Mouse (Mus musculus): ENCODE measurements around the gene Wrnip1. TPM values are rescaled to one million over a fixed set of nuclear protein-coding genes. Genes with fewer than 3 reads are reported as not detected.

Gene Wrnip1
- polyA plus RNA-seq, 1 experiment from 2014 or later = 15.7 TPM

DNA sequence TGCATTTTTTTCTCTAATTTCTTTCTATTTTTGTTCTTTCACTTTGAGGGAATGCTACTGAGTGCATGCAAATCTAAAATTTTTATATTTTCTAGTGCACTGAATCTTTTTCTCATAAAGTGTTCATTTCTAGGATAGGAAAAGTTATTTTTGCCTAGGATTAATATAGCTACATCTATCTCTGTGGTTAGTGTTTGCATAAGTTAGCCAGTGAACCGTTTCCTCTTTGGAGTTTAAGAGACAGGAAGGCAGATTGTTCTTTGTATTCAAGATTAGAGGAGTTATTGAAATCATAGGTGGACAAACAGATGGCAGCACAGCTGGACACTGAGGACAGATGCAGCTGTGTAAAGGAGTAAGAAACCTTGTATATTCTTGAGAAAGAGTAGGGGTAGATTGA is 37.5 kb downstream of the Wrnip1 start:
- 34% methylated on average over 1 of the region's 1 CpGs for WGBS
- H3K4me2 ChIP-seq (ENCODE audit: low read depth, low read length) = no peak overlapping the region
- H3K4me1 ChIP-seq (ENCODE audit: control insufficient read depth, insufficient read depth, low read length) = no peaks in the 10 kb centered on the region
- H3K27ac ChIP-seq (ENCODE audit: low read length) = no peak overlapping the region
- no peak overlapping the region for H3K4me3 ChIP-seq (ENCODE audit: low read length)
- H3K27me3 ChIP-seq (replicated peaks; ENCODE audit: control insufficient read depth, insufficient read depth, low read length) = no peaks in the 10 kb centered on the region
- no peaks in the 10 kb centered on the region for H3K9me3 ChIP-seq (ENCODE audit: control insufficient read depth, low read length)
- no peaks in the 10 kb centered on the region for H3K36me3 ChIP-seq (ENCODE audit: control insufficient read depth, insufficient read depth, low read length)
- no peak overlapping the region for H3K9ac ChIP-seq (ENCODE audit: low read depth, low read length)
- no peak for ATAC-seq

DNA sequence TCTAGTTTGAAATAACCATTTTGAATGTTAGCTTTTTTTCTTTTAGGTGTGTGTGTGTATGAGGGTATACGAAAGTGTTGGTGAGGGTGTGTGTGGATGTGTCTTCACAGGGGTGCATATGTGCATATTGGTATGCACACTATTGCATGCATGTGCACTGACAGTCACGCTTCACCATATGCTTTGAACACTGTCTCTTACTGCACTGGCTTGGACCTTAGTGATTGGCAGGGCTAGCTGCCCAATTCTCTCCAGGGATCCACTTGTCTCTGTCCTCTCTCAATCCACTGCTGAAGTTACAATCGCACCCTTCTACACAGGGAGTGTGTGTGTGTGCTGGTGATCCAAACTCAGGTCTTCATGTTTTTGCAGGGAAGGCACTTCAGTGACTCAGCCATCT is 39.5 kb downstream of the Wrnip1 start:
- H3K4me1 ChIP-seq (ENCODE audit: control insufficient read depth, insufficient read depth, low read length) = no peaks in the 10 kb centered on the region
- 88% methylated on average over 3 of the region's 3 CpGs for WGBS
- H3K4me3 ChIP-seq (ENCODE audit: low read length) = no peak overlapping the region
- no peaks in the 10 kb centered on the region for H3K36me3 ChIP-seq (ENCODE audit: control insufficient read depth, insufficient read depth, low read length)
- H3K4me2 ChIP-seq (ENCODE audit: low read depth, low read length) = no peak overlapping the region
- no peaks in the 10 kb centered on the region for H3K27me3 ChIP-seq (replicated peaks; ENCODE audit: control insufficient read depth, insufficient read depth, low read length)
- H3K9me3 ChIP-seq (ENCODE audit: control insufficient read depth, low read length) = no peaks in the 10 kb centered on the region
- H3K27ac ChIP-seq (ENCODE audit: low read length) = no peak overlapping the region
- no peak for ATAC-seq
- H3K9ac ChIP-seq (ENCODE audit: low read depth, low read length) = no peak overlapping the region

DNA sequence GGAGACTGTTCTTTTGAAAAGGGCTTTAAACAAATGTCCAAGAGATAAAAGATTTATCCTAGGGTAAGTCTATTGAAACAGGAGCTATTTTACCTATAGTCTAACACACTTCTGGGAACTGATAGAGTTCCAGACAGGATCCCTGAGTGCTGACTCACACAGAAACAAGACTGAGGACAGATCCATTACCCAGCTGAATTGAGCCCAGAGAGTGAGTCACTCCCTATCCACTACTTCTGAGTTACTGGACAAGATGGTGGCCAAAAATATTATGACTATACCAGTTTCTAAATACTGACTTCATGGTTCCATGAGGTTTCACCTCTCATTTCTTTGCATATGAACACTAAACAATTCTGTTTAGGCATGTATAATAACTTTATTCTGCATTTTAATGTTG is 44.4 kb downstream of the Wrnip1 start:
- no peak overlapping the region for H3K4me3 ChIP-seq (ENCODE audit: low read length)
- H3K27ac ChIP-seq (ENCODE audit: low read length) = no peak overlapping the region
- peaks cover 16% of the 10 kb centered on the region for H3K4me1 ChIP-seq (ENCODE audit: control insufficient read depth, insufficient read depth, low read length)
- 0 out of 2 replicates have a peak, but pooled peaks cover 3% of the 10 kb centered on the region for H3K36me3 ChIP-seq (ENCODE audit: control insufficient read depth, insufficient read depth, low read length)
- H3K9me3 ChIP-seq (ENCODE audit: control insufficient read depth, low read length) = no peaks in the 10 kb centered on the region
- H3K9ac ChIP-seq (ENCODE audit: low read depth, low read length) = no peak overlapping the region
- no peak for ATAC-seq
- no peak overlapping the region for H3K4me2 ChIP-seq (ENCODE audit: low read depth, low read length)
- H3K27me3 ChIP-seq (replicated peaks; ENCODE audit: control insufficient read depth, insufficient read depth, low read length) = no peaks in the 10 kb centered on the region

DNA sequence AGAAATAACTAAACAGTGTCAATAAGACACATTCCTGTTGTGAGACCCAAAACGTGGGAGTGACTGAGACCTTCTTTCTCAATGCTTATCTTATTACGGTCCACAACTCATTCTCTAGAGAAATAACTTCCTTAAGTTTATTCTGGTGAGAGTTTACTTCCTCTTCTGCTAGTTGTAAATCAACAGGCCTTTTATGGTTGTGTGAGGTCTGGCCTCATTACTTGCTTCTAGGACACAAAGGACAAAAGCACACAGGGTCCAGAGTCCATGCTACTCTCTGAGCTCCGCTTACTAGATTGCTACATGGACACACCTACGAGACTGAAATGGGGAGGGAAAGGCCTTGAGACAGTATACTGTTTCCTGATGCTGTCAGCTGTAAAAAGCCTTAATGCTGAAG is 47.3 kb downstream of the Wrnip1 start:
- Histone ChIP-seq H3K27me3 (replicated peaks; ENCODE audit: control insufficient read depth, insufficient read depth, low read length) (no peaks in the 10 kb centered on the region), H3K27ac (ENCODE audit: low read length) (peak overlapping the region; percentile 99), H3K4me2 (ENCODE audit: low read depth, low read length) (peak overlapping the region; percentile 56), H3K9ac (ENCODE audit: low read depth, low read length) (peak overlapping the region; percentile 29; the same call in 1 of the 2 replicates), H3K4me3 (ENCODE audit: low read length) (peak overlapping the region; percentile 41; the same call in 1 of the 2 replicates), H3K9me3 (ENCODE audit: control insufficient read depth, low read length) (no peaks in the 10 kb centered on the region), H3K36me3 (ENCODE audit: control insufficient read depth, insufficient read depth, low read length) (0 out of 2 replicates have a peak, but pooled peaks cover 3% of the 10 kb centered on the region), H3K4me1 (ENCODE audit: control insufficient read depth, insufficient read depth, low read length) (peaks cover 26% of the 10 kb centered on the region)
- 15% methylated on average over 4 of the region's 4 CpGs for WGBS
- peak; percentile 93 for ATAC-seq

DNA sequence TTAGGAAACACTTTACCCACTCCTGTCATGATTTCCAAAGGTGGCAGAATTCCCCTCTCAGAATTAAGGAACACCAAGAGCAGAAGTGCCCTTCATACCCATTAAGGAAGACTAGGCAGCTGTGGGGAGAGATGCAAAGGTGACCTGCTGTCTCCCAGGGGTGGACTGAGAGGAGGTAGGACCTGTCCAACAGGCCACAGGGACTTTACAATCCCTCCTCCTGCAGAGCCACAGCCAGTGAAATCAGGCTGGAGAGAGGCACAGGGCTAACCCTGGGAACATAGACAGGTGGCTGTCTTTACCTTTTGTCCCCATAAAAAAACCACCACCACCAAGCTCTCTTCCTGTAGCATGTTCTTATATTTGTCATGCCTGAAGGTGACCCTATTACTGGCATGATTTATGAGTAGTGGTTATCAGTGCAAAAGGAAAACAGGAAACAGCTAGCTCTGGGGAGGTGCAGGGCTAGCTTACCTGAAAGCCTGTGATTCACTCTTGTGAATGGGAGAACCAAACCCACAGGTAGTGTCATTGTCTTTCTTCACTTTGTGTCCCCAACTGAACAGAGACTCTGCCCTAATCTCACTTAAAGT is 47.8 kb downstream of the Wrnip1 start:
- H3K9me3 ChIP-seq (ENCODE audit: control insufficient read depth, low read length) = no peaks in the 10 kb centered on the region
- ATAC-seq = peak; percentile 83
- H3K27me3 ChIP-seq (replicated peaks; ENCODE audit: control insufficient read depth, insufficient read depth, low read length) = no peaks in the 10 kb centered on the region
- H3K36me3 ChIP-seq (ENCODE audit: control insufficient read depth, insufficient read depth, low read length) = 0 out of 2 replicates have a peak, but pooled peaks cover 3% of the 10 kb centered on the region
- peak overlapping the region; percentile 56 for H3K4me2 ChIP-seq (ENCODE audit: low read depth, low read length)
- peak overlapping the region; percentile 41 for H3K4me3 ChIP-seq (ENCODE audit: low read length)
- peak overlapping the region; percentile 99 for H3K27ac ChIP-seq (ENCODE audit: low read length)
- H3K4me1 ChIP-seq (ENCODE audit: control insufficient read depth, insufficient read depth, low read length) = peaks cover 26% of the 10 kb centered on the region
- peak overlapping the region; percentile 29 for H3K9ac ChIP-seq (ENCODE audit: low read depth, low read length)

DNA sequence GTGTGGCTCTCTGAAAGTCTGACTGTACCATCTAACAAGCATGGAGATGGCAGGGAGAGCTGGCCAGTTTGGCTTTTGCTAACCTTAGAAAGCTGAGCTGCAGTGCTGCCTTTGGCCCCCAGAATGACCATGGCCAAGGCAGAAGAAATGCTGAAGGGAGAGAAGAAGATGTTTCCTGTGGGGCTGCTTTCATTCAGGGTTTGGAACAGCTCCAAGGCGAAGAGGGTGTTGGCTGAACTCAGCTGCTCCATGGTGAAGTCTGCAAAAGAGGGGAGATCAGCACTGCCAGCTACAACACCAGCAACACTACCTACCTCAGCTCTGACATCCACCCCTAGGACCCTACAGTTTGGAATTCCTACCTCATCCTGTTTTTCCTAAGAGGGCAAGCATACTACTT is 48.3 kb downstream of the Wrnip1 start:
- WGBS = 43% methylated on average over 1 of the region's 1 CpGs
- H3K36me3 ChIP-seq (ENCODE audit: control insufficient read depth, insufficient read depth, low read length) = 0 out of 2 replicates have a peak, but pooled peaks cover 3% of the 10 kb centered on the region
- peak overlapping the region; percentile 29 for H3K9ac ChIP-seq (ENCODE audit: low read depth, low read length)
- no peak for ATAC-seq
- peak overlapping the region; percentile 99 for H3K27ac ChIP-seq (ENCODE audit: low read length)
- H3K4me2 ChIP-seq (ENCODE audit: low read depth, low read length) = peak overlapping the region; percentile 56
- no peaks in the 10 kb centered on the region for H3K27me3 ChIP-seq (replicated peaks; ENCODE audit: control insufficient read depth, insufficient read depth, low read length)
- no peaks in the 10 kb centered on the region for H3K9me3 ChIP-seq (ENCODE audit: control insufficient read depth, low read length)
- peaks cover 26% of the 10 kb centered on the region for H3K4me1 ChIP-seq (ENCODE audit: control insufficient read depth, insufficient read depth, low read length)
- H3K4me3 ChIP-seq (ENCODE audit: low read length) = peak overlapping the region; percentile 41

DNA sequence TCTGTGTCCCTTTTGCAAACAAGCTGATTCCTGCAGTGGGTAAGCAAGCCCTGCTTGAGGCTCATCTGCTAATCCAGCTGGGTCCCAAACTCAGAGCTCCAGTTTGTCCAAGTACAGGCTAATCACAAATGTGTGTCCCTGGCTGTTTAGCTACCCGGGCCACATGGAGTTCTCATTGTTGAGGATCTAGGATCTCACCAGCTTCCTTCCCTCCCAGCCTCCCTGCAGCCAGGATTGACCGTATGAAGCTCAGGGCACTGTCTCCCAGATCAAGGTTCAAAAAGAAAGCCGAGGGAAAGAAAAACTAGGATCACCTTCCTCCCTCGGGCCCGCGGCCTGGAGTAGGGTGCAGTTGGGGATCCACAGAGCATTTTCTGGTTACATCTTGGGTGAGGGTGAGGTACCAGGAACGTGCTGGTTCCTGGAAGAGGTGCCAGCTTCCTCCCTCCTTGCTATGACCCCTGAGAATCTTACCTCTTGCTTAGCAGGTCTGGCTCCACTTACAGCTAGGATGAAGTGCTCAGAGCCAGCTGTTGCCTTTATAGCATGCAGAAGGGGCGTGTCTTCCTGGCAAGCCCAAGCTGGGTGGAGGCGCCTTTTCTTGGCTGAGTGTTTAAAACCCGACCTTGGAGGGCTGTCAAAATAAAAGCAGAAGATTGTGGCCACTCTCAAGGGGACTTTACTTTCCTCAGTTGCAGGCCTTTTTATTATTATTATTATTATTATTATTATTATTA is 49.0 kb downstream of the Wrnip1 start, which contains the start of gene Serpinb1a:
Gene Serpinb1a, minus strand, starts transcription at position 518 of the 737 bp plus-strand sequence.
- Histone ChIP-seq H3K4me2 (ENCODE audit: low read depth, low read length) (peak within 1 kb of the TSS; percentile 56), H3K36me3 (ENCODE audit: control insufficient read depth, insufficient read depth, low read length) (0 out of 2 replicates have a peak, but pooled peaks cover 3% of the 10 kb centered on the region), H3K9me3 (ENCODE audit: control insufficient read depth, low read length) (no peaks in the 10 kb centered on the region), H3K4me3 (ENCODE audit: low read length) (peak within 1 kb of the TSS; percentile 41), H3K27me3 (replicated peaks; ENCODE audit: control insufficient read depth, insufficient read depth, low read length) (no peaks in the 10 kb centered on the region), H3K9ac (ENCODE audit: low read depth, low read length) (peak within 1 kb of the TSS; percentile 29), H3K4me1 (ENCODE audit: control insufficient read depth, insufficient read depth, low read length) (peaks cover 26% of the 10 kb centered on the region), H3K27ac (ENCODE audit: low read length) (peak within 1 kb of the TSS; percentile 99)
- ATAC-seq = peak; percentile 49
- WGBS = 37% methylated on average over 10 of the region's 10 CpGs

DNA sequence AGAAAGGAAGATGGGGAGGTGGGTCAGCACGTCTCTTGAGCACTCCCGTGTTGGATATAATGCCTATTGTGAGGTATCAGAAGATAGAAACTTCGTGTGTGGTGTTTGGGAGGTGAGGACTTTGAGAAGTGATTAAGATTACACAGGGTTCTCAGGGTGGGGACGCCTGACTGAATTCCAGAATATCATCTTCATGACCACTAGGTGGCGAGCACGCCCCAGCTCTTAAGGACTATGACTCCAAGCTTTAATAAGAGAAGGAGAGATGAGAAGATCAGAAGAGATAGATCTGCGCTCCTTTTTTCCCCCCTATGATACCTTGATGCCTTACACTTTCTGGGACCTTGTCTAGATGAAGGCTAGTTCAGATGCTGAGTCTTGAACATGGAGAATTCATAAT is 50.1 kb downstream of the Wrnip1 start:
- no peak overlapping the region for H3K4me2 ChIP-seq (ENCODE audit: low read depth, low read length)
- H3K4me3 ChIP-seq (ENCODE audit: low read length) = no peak overlapping the region
- no peak overlapping the region for H3K9ac ChIP-seq (ENCODE audit: low read depth, low read length)
- H3K4me1 ChIP-seq (ENCODE audit: control insufficient read depth, insufficient read depth, low read length) = peaks cover 26% of the 10 kb centered on the region
- 0 out of 2 replicates have a peak, but pooled peaks have one; percentile 19 for ATAC-seq
- no peaks in the 10 kb centered on the region for H3K27me3 ChIP-seq (replicated peaks; ENCODE audit: control insufficient read depth, insufficient read depth, low read length)
- H3K9me3 ChIP-seq (ENCODE audit: control insufficient read depth, low read length) = no peaks in the 10 kb centered on the region
- H3K27ac ChIP-seq (ENCODE audit: low read length) = peak overlapping the region; percentile 37; the same call in 1 of the 2 replicates
- WGBS = 13% methylated on average over 7 of the region's 7 CpGs
- H3K36me3 ChIP-seq (ENCODE audit: control insufficient read depth, insufficient read depth, low read length) = 0 out of 2 replicates have a peak, but pooled peaks cover 3% of the 10 kb centered on the region

DNA sequence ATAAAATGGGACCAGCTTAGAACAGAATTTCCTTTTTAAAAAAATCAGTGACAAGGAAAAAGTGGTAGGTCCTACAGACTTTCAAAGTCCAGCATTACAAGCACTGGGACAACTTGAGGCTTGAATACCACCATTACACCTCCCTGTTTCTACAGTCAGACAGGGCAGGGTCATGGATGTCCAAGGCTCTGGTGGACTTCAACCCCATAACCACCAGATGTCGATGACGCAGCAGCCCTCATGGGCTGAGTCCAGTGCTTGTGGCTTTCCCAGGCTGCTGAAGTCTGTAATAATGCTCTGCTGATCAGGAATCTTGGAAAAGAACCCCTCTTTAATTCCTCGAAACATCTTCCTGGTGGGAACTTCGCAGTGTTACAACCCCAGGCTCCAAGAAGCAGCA is 50.7 kb downstream of the Wrnip1 start:
- no peak; the same call in 1 of the 2 replicates for ATAC-seq
- 84% methylated on average over 4 of the region's 4 CpGs for WGBS

More for the DNA sequence above, 50.7 kb downstream of the Wrnip1 start:
- Histone ChIP-seq H3K27me3 (replicated peaks; ENCODE audit: control insufficient read depth, insufficient read depth, low read length) (no peaks in the 10 kb centered on the region), H3K9ac (ENCODE audit: low read depth, low read length) (no peak overlapping the region), H3K9me3 (ENCODE audit: control insufficient read depth, low read length) (no peaks in the 10 kb centered on the region), H3K4me1 (ENCODE audit: control insufficient read depth, insufficient read depth, low read length) (peaks cover 26% of the 10 kb centered on the region), H3K4me3 (ENCODE audit: low read length) (no peak overlapping the region), H3K4me2 (ENCODE audit: low read depth, low read length) (no peak overlapping the region), H3K27ac (ENCODE audit: low read length) (no peak overlapping the region), H3K36me3 (ENCODE audit: control insufficient read depth, insufficient read depth, low read length) (0 out of 2 replicates have a peak, but pooled peaks cover 3% of the 10 kb centered on the region)
